Mouse (Mus musculus): ENCODE measurements around the gene Pard3.

GRCm38 (mm10) chr8:127134327-127134726, 70.6 kb downstream of the Pard3 start:
- TF ChIP-seq POLR2A (IDR thresholded peaks at IDR 0.05; ENCODE audit: control insufficient read depth, extremely low read depth, insufficient read depth, low read length, poor library complexity): no peak
- no peak for TF ChIP-seq CTCF (IDR thresholded peaks at IDR 0.05; ENCODE audit: borderline replicate concordance, control insufficient read depth, extremely low read depth, insufficient read depth, low read length, poor library complexity)
